Mouse (Mus musculus) forelimb bud, embryonic 11.5 days (tissue): ENCODE data around the gene Slc9a5.
A peak's percentile ranks its signal among the peaks of the same experiment; 100 is the strongest.

Experiments
- DNase-seq: peaks from one replicate; pipeline ENCODE4 v3.0.0-alpha.2; 2012; ENCODE audit warnings: low read depth, low spot score

Slc9a5 gene

GRCm38 (mm10) chr8:105406416-105406815 lies 57.8 kb downstream of the Slc9a5 start:
- no peak for DNase-seq

GRCm38 (mm10) chr8:105408331-105408730 lies 59.7 kb downstream of the Slc9a5 start:
- no peak for DNase-seq

- no peak for DNase-seq
These were observed 61.3 kb downstream of the Slc9a5 start for GRCm38 (mm10) chr8:105409947-105410346.

GRCm38 (mm10) chr8:105413391-105413790 lies 64.7 kb downstream of the Slc9a5 start, which contains the start of the genes Kctd19 and Lrrc36:
TSS of gene Kctd19 (minus strand) at chr8:105413502.
TSS of gene Lrrc36 (plus strand) at chr8:105413571.
- peak; percentile 4 for DNase-seq

- no peak for DNase-seq
These were observed 70.3 kb downstream of the Slc9a5 start for GRCm38 (mm10) chr8:105418992-105419391.
